8 mouse cellular contexts compared by ENCODE assay signal in genomic region chr8:46741991-46742690, GRCm38 (mm10). TPM values are rescaled to one million over a fixed set of nuclear protein-coding genes. Genes with fewer than 3 reads are reported as not detected.
DNase-seq lines count a peak whose midpoint lies in the region; ATAC-seq lines count a peak whose summit lies in the region.

No protein-coding gene starts in this region.

- WGBS in heart, embryonic 16.5 days: 57% methylated on average over 8 of the region's 8 CpGs
- 60% methylated on average over 8 of the region's 8 CpGs for WGBS in hindbrain, embryonic 12.5 days
- 68% methylated on average over 8 of the region's 8 CpGs for WGBS in midbrain, embryonic 13.5 days

- peak overlapping the region; percentile 80 for H3K4me3 ChIP-seq in heart, embryonic 16.5 days (ENCODE audit: low read length)
- peak overlapping the region; percentile 94 for H3K4me3 ChIP-seq in hindbrain, embryonic 12.5 days
- H3K4me3 ChIP-seq in midbrain, embryonic 13.5 days (replicated peaks): peak overlapping the region; percentile 81

- peak overlapping the region; percentile 96; the same call in 1 of the 2 replicates for H3K27ac ChIP-seq in heart, embryonic 16.5 days (ENCODE audit: low read length)
- H3K27ac ChIP-seq in hindbrain, embryonic 12.5 days: peak overlapping the region; percentile 91; the same call in 1 of the 2 replicates
- H3K27ac ChIP-seq in midbrain, embryonic 13.5 days: peak overlapping the region; percentile 88

- intact Hi-C loops in heart, postnatal 14 days (cut with DNase I): loop anchor here (2.0 to 5.0 kb wide), 3 partner anchors 15 to 103 kb away; no protein-coding TSS in a partner anchor

- peak overlapping the region; percentile 59 for H3K4me2 ChIP-seq in heart, embryonic 16.5 days (ENCODE audit: low read depth, low read length)
- peak overlapping the region; percentile 71 for H3K4me2 ChIP-seq in hindbrain, embryonic 12.5 days (replicated peaks)
- peak overlapping the region; percentile 85 for H3K4me2 ChIP-seq in midbrain, embryonic 13.5 days (replicated peaks)

- H3K9ac ChIP-seq in heart, embryonic 16.5 days (ENCODE audit: low read length): peak overlapping the region; percentile 89
- peak overlapping the region; percentile 98; the same call in 1 of the 2 replicates for H3K9ac ChIP-seq in hindbrain, embryonic 12.5 days
- H3K9ac ChIP-seq in midbrain, embryonic 13.5 days (replicated peaks): peak overlapping the region; percentile 96

- no peaks in the 10 kb centered on the region for H3K9me3 ChIP-seq in heart, embryonic 16.5 days (replicated peaks; ENCODE audit: control insufficient read depth, low read length)
- no peaks in the 10 kb centered on the region for H3K9me3 ChIP-seq in hindbrain, embryonic 12.5 days (replicated peaks)
- H3K9me3 ChIP-seq in midbrain, embryonic 13.5 days: no peaks in the 10 kb centered on the region

- H3K27me3 ChIP-seq in heart, embryonic 16.5 days (ENCODE audit: control insufficient read depth, insufficient read depth, low read length): no peaks in the 10 kb centered on the region
- no peaks in the 10 kb centered on the region for H3K27me3 ChIP-seq in hindbrain, embryonic 12.5 days
- no peaks in the 10 kb centered on the region for H3K27me3 ChIP-seq in midbrain, embryonic 13.5 days

- no peaks in the 10 kb centered on the region for H3K36me3 ChIP-seq in heart, embryonic 16.5 days (ENCODE audit: control insufficient read depth, insufficient read depth)
- no peaks in the 10 kb centered on the region for H3K36me3 ChIP-seq in hindbrain, embryonic 12.5 days
- H3K36me3 ChIP-seq in midbrain, embryonic 13.5 days: no peaks in the 10 kb centered on the region

- DNase-seq in heart, postnatal 14 days: no peak
- DNase-seq in T-cell, adult 2 months (ENCODE audit: low spot score): peak; percentile 9
- DNase-seq in frontal cortex, postnatal 36 days (ENCODE audit: low spot score in 2 of 2): no peak
- no peak for DNase-seq in spleen, postnatal 14 days (ENCODE audit: low spot score in 2 of 2)
- DNase-seq in frontal cortex, postnatal 14 days (ENCODE audit: low spot score in 2 of 2): no peak

- H3K4me1 ChIP-seq in heart, embryonic 16.5 days (ENCODE audit: control insufficient read depth, insufficient read depth, low read length): peaks cover 30% of the 10 kb centered on the region
- H3K4me1 ChIP-seq in hindbrain, embryonic 12.5 days: peaks cover 15% of the 10 kb centered on the region
- H3K4me1 ChIP-seq in midbrain, embryonic 13.5 days (replicated peaks): peaks cover 15% of the 10 kb centered on the region

- ATAC-seq in heart, embryonic 16.5 days (replicated peaks; ENCODE audit: extremely low read depth, insufficient read depth, low FRiP score): no peak
- ATAC-seq in hindbrain, embryonic 12.5 days (ENCODE audit: low FRiP score): no peak
- no peak for ATAC-seq in midbrain, embryonic 13.5 days

RNA-seq across cellular contexts. Expression of gene Irf2, which starts 2.6 kb away (rescaled TPM):
- polyA plus RNA-seq in heart, embryonic 16.5 days (2015; fragmentation: Nextera tagmentation; extraction: Ambion mirVana): 16.7 and 22.5 TPM in 2 replicates
- total RNA-seq in heart, postnatal 14 days (2021): 10 to 100 TPM; 43.6 to 44.5 TPM
- polyA plus RNA-seq in hindbrain, embryonic 12.5 days (2016; fragmentation: Nextera tagmentation; extraction: Ambion mirVana): 11.5 and 11.9 TPM in 2 replicates
- polyA plus RNA-seq in midbrain, embryonic 13.5 days (2015; fragmentation: Nextera tagmentation; extraction: Ambion mirVana): 8.1 and 9.8 TPM in 2 replicates
